Mouse (Mus musculus) midbrain, postnatal 0 days (tissue): ENCODE measurements around the gene Gm30191. TPM values are rescaled to one million over a fixed set of nuclear protein-coding genes. Genes with fewer than 3 reads are reported as not detected.

Experiments
- ATAC-seq: fragments of 200-750 bp; cut with Nextera tagmentation; 2 replicates; pipeline ENCODE4 v1.8.0; 2017; ENCODE audit warnings: moderate number of reproducible peaks, mild to moderate bottlenecking, moderate TSS enrichment, moderate library complexity; ENCODE audit not compliant: low FRiP score
- DNase-seq: peaks from one replicate; pipeline ENCODE4 v3.0.0-alpha.2; 2015; ENCODE audit warnings: low spot score
- H3K27ac ChIP-seq: fragments of 300-500 bp; sonication (generic); 2 replicates; pipeline ENCODE4 v1.5.1; 2014; ENCODE audit warnings: low read depth, mild to moderate bottlenecking, low read length, mixed read lengths
- H3K27me3 ChIP-seq: fragments of 300-500 bp; sonication (generic); 2 replicates; pipeline ENCODE4 v1.6.1; 2014; ENCODE audit warnings: low read length, control low read depth, mixed read lengths; ENCODE audit not compliant: insufficient read depth
- H3K36me3 ChIP-seq: fragments of 300-500 bp; sonication (generic); 2 replicates; pipeline ENCODE4 v1.6.1; 2014; ENCODE audit warnings: low read length, control low read depth, mixed read lengths; ENCODE audit not compliant: insufficient read depth
- H3K4me1 ChIP-seq: fragments of 300-500 bp; sonication (generic); 2 replicates; pipeline ENCODE4 v1.6.1; 2014; ENCODE audit warnings: mild to moderate bottlenecking, control low read depth, antibody characterized with exemption, low read length, mixed read lengths; ENCODE audit not compliant: insufficient read depth
- H3K4me2 ChIP-seq: fragments of 300-500 bp; sonication (generic); 2 replicates; pipeline ENCODE4 v1.6.1; 2014; ENCODE audit warnings: low read depth, mild to moderate bottlenecking, low read length, mixed read lengths; ENCODE audit not compliant: poor library complexity, severe bottlenecking
- H3K4me3 ChIP-seq: fragments of 300-500 bp; sonication (generic); 2 replicates; pipeline ENCODE4 v1.5.1; 2014; ENCODE audit warnings: low read depth, mild to moderate bottlenecking, low read length, moderate library complexity
- H3K9ac ChIP-seq: fragments of 300-500 bp; sonication (generic); replicated peaks from 2 replicates; pipeline ENCODE4 v1.6.1; 2014; ENCODE audit warnings: mild to moderate bottlenecking, low read length, moderate library complexity, mixed read lengths; ENCODE audit not compliant: poor library complexity, severe bottlenecking
- H3K9me3 ChIP-seq: fragments of 300-500 bp; sonication (generic); 2 replicates; pipeline ENCODE4 v1.6.1; 2016; ENCODE audit warnings: low read length, control low read depth
- CTCF ChIP-seq: IDR thresholded peaks from 2 replicates; pipeline ENCODE4 v1.5.1; 2016; ENCODE audit warnings: antibody characterized with exemption, mild to moderate bottlenecking
- WGBS: fragments of 180-500 bp; shearing (Covaris S2); extraction: QIAGEN DNeasy Blood & Tissue Kit; methylation state at CpG from one replicate; pipeline ENCODE4 v1.1.7; 2014; 5-methylcytosine and 5-hydroxymethylcytosine counted together
- polyA plus RNA-seq: library from polyadenylated mRNA; unstranded; fragments of >200 nt; fragmentation: Nextera tagmentation; extraction: Ambion mirVana; gene quantifications from 2 replicates; pipeline ENCODE4 v1.2.1, GENCODE M21; 2015
- total RNA-seq: library from RNA; depleted of rRNA; stranded (reverse); fragments of >200 nt; gene quantifications from 2 replicates; pipeline ENCODE4 v1.2.3, GENCODE M21; 2014

Gene Gm30191
- total and polyA plus RNA-seq, 2 experiments from 2014 or later: 0.42 TPM; not detected in 1

- H3K27ac ChIP-seq: no peak overlapping the region
- TF ChIP-seq CTCF: peak; percentile 8; the same call in 1 of the 2 replicates
- no peak overlapping the region for H3K4me3 ChIP-seq
- no peak for ATAC-seq
- WGBS: 17% methylated on average over 10 of the region's 10 CpGs
- peaks cover 9% of the 10 kb centered on the region for H3K27me3 ChIP-seq
- H3K4me1 ChIP-seq: no peaks in the 10 kb centered on the region
- no peak for DNase-seq
- H3K4me2 ChIP-seq: peak overlapping the region; percentile 20; the same call in 1 of the 2 replicates
- no peaks in the 10 kb centered on the region for H3K36me3 ChIP-seq
- H3K9me3 ChIP-seq: no peaks in the 10 kb centered on the region
- no peak overlapping the region for H3K9ac ChIP-seq
These were observed 8.0 kb upstream of the Gm30191 start for GRCm38 (mm10) chr4:134238686-134239085.

- peak within 1 kb of the TSS; percentile 97 for H3K4me2 ChIP-seq
- TF ChIP-seq CTCF: no peak
- peak within 1 kb of the TSS; percentile 67; the same call in 1 of the 2 replicates for H3K4me3 ChIP-seq
- H3K9ac ChIP-seq: 0 out of 2 replicates have a peak within 1 kb of the TSS, but pooled peaks have one; percentile 68
- ATAC-seq: no peak
- DNase-seq: peak; percentile 34
- peaks cover 11% of the 10 kb centered on the region for H3K27me3 ChIP-seq
- H3K27ac ChIP-seq: no peak within 1 kb of the TSS
- no peaks in the 10 kb centered on the region for H3K36me3 ChIP-seq
- peaks cover 9% of the 10 kb centered on the region; the same call in 1 of the 2 replicates for H3K4me1 ChIP-seq
- 90% methylated on average over 17 of the region's 17 CpGs for WGBS
- no peaks in the 10 kb centered on the region for H3K9me3 ChIP-seq
These were observed 3.1 kb upstream of the Gm30191 start, which contains the start of gene E130218I03Rik for GRCm38 (mm10) chr4:134243516-134244250. TSS of gene E130218I03Rik (plus strand) at chr4:134243662.

GRCm38 (mm10) chr4:134245148-134245843 is 1.4 kb upstream of the Gm30191 start, which contains the start of gene Zfp593:
TSS of gene Zfp593 (minus strand) at chr4:134245592.
- H3K27ac ChIP-seq: no peak within 1 kb of the TSS
- peak; percentile 90 for TF ChIP-seq CTCF
- no peaks in the 10 kb centered on the region for H3K36me3 ChIP-seq
- DNase-seq (peak; percentile 93), ATAC-seq (peak; percentile 74)
- H3K9ac ChIP-seq: peak within 1 kb of the TSS; percentile 68
- peaks cover 9% of the 10 kb centered on the region; the same call in 1 of the 2 replicates for H3K4me1 ChIP-seq
- peak within 1 kb of the TSS; percentile 97 for H3K4me2 ChIP-seq
- H3K9me3 ChIP-seq: no peaks in the 10 kb centered on the region
- WGBS: under 1% methylated on average over 60 of the region's 60 CpGs
- peak within 1 kb of the TSS; percentile 67 for H3K4me3 ChIP-seq
- peaks cover 11% of the 10 kb centered on the region for H3K27me3 ChIP-seq

- peaks cover 12% of the 10 kb centered on the region; the same call in 1 of the 2 replicates for H3K4me1 ChIP-seq
- no peak overlapping the region for H3K4me2 ChIP-seq
- DNase-seq: peak; percentile 80
- no peak overlapping the region for H3K27ac ChIP-seq
- no peak for TF ChIP-seq CTCF
- peaks cover 16% of the 10 kb centered on the region for H3K27me3 ChIP-seq
- ATAC-seq: no peak
- no peak overlapping the region for H3K4me3 ChIP-seq
- H3K9me3 ChIP-seq: no peaks in the 10 kb centered on the region
- WGBS: 16% methylated on average over 4 of the region's 4 CpGs
- no peaks in the 10 kb centered on the region for H3K36me3 ChIP-seq
- H3K9ac ChIP-seq: no peak overlapping the region
These were observed 479 bp upstream of the Gm30191 start for GRCm38 (mm10) chr4:134246256-134246655.

GRCm38 (mm10) chr4:134249651-134250050 is 2.9 kb downstream of the Gm30191 start:
- Histone ChIP-seq H3K9me3 (no peaks in the 10 kb centered on the region), H3K27me3 (peaks cover 33% of the 10 kb centered on the region), H3K4me2 (peak overlapping the region; percentile 77), H3K4me3 (peak overlapping the region; percentile 55), H3K36me3 (no peaks in the 10 kb centered on the region), H3K4me1 (peaks cover 8% of the 10 kb centered on the region; the same call in 1 of the 2 replicates), H3K9ac (peak overlapping the region; percentile 40), H3K27ac (no peak overlapping the region)
- TF ChIP-seq CTCF: peak; percentile 96
- 2% methylated on average over 30 of the region's 30 CpGs for WGBS
- peak; percentile 65 for DNase-seq
- no peak for ATAC-seq
